Mouse (Mus musculus): ENCODE measurements around the gene Chil1.

Gene Chil1

GRCm38 (mm10) chr1:134231270-134231669 is 49.3 kb downstream of the Chil1 start:
- DNase-seq (ENCODE audit: low spot score): no peak

GRCm38 (mm10) chr1:134231681-134232080 is 49.7 kb downstream of the Chil1 start:
- DNase-seq (ENCODE audit: low spot score): no peak

GRCm38 (mm10) chr1:134232326-134232725 is 50.4 kb downstream of the Chil1 start:
- no peak for DNase-seq (ENCODE audit: low spot score)

GRCm38 (mm10) chr1:134232778-134233531 is 51.0 kb downstream of the Chil1 start:
- DNase-seq (ENCODE audit: low spot score): no peak

- DNase-seq (ENCODE audit: low spot score): no peak
These were observed 51.9 kb downstream of the Chil1 start for GRCm38 (mm10) chr1:134233681-134234454.

GRCm38 (mm10) chr1:134234455-134235390 is 52.7 kb downstream of the Chil1 start:
- DNase-seq (ENCODE audit: low spot score): no peak

- no peak for DNase-seq (ENCODE audit: low spot score)
These were observed 53.5 kb downstream of the Chil1 start, which contains the start of gene Adora1 for GRCm38 (mm10) chr1:134235391-134235921. Gene Adora1 (minus strand): TSS chr1:134235431.

- DNase-seq (ENCODE audit: low spot score): no peak
These were observed 54.2 kb downstream of the Chil1 start for GRCm38 (mm10) chr1:134236142-134236541.

- DNase-seq (ENCODE audit: low spot score): no peak
These were observed 55.5 kb downstream of the Chil1 start for GRCm38 (mm10) chr1:134237438-134237837.
